Mouse (Mus musculus) liver, postnatal 0 days (tissue): ENCODE data around the gene Maff. TPM values are rescaled to one million over a fixed set of nuclear protein-coding genes. Genes with fewer than 3 reads are reported as not detected.

Source experiments
- ATAC-seq: fragments of 200-750 bp; cut with Nextera tagmentation; 2 replicates; pipeline ENCODE4 v1.8.0; 2017; ENCODE audit warnings: mild to moderate bottlenecking, moderate library complexity
- DNase-seq: peaks from one replicate; pipeline ENCODE4 v3.0.0-alpha.2; 2016
- H3K27ac ChIP-seq: fragments of 300-500 bp; sonication (generic); 2 replicates; pipeline ENCODE4 v1.5.1; 2014; ENCODE audit warnings: antibody characterized with exemption, moderate library complexity, mild to moderate bottlenecking, low read depth
- H3K27me3 ChIP-seq: fragments of 300-500 bp; sonication (generic); 2 replicates; pipeline ENCODE4 v1.6.1; 2014; ENCODE audit warnings: low read length, control low read depth, mixed read lengths; ENCODE audit not compliant: insufficient read depth
- H3K36me3 ChIP-seq: fragments of 300-500 bp; sonication (generic); replicated peaks from 2 replicates; pipeline ENCODE4 v1.6.1; 2014; ENCODE audit warnings: mild to moderate bottlenecking, control low read depth, low read length, moderate library complexity, mixed read lengths; ENCODE audit not compliant: insufficient read depth
- H3K4me1 ChIP-seq: fragments of 300-500 bp; sonication (generic); 2 replicates; pipeline ENCODE4 v1.6.1; 2014; ENCODE audit warnings: antibody characterized with exemption, mild to moderate bottlenecking, control low read depth; ENCODE audit not compliant: insufficient read depth
- H3K4me2 ChIP-seq: fragments of 300-500 bp; sonication (generic); 2 replicates; pipeline ENCODE4 v1.6.1; 2014; ENCODE audit warnings: low read depth, mild to moderate bottlenecking, low read length, moderate library complexity, mixed read lengths
- H3K4me3 ChIP-seq: fragments of 300-500 bp; sonication (generic); 2 replicates; pipeline ENCODE4 v1.5.1; 2014; ENCODE audit warnings: low read depth, low read length
- H3K9ac ChIP-seq: fragments of 300-500 bp; sonication (generic); replicated peaks from 2 replicates; pipeline ENCODE4 v1.6.1; 2014; ENCODE audit warnings: mild to moderate bottlenecking, moderate library complexity
- H3K9me3 ChIP-seq: fragments of 300-500 bp; sonication (generic); 2 replicates; pipeline ENCODE4 v1.6.1; 2016; ENCODE audit warnings: mild to moderate bottlenecking, control low read depth, low read length, mixed read lengths
- CTCF ChIP-seq: sonication (generic); IDR thresholded peaks from 2 replicates; pipeline ENCODE4 v1.5.1; 2016; ENCODE audit warnings: antibody characterized with exemption, low read depth
- EP300 ChIP-seq: IDR thresholded peaks from 2 replicates; pipeline ENCODE4 v1.6.1; 2016; ENCODE audit warnings: antibody characterized with exemption, low read depth, mild to moderate bottlenecking
- WGBS: fragments of 180-500 bp; shearing (Covaris S2); extraction: QIAGEN DNeasy Blood & Tissue Kit; methylation state at CpG from one replicate; pipeline ENCODE4 v1.1.7; 2014; ENCODE audit not compliant: insufficient replicate concordance; 5-methylcytosine and 5-hydroxymethylcytosine counted together
- polyA plus RNA-seq: library from polyadenylated mRNA; unstranded; fragments of >200 nt; fragmentation: Nextera tagmentation; extraction: Ambion mirVana; gene quantifications from 2 replicates; pipeline ENCODE4 v1.2.1, GENCODE M21; 2015

The Maff gene
- polyA plus RNA-seq, 1 experiment from 2014 or later = 1.1 TPM

DNA sequence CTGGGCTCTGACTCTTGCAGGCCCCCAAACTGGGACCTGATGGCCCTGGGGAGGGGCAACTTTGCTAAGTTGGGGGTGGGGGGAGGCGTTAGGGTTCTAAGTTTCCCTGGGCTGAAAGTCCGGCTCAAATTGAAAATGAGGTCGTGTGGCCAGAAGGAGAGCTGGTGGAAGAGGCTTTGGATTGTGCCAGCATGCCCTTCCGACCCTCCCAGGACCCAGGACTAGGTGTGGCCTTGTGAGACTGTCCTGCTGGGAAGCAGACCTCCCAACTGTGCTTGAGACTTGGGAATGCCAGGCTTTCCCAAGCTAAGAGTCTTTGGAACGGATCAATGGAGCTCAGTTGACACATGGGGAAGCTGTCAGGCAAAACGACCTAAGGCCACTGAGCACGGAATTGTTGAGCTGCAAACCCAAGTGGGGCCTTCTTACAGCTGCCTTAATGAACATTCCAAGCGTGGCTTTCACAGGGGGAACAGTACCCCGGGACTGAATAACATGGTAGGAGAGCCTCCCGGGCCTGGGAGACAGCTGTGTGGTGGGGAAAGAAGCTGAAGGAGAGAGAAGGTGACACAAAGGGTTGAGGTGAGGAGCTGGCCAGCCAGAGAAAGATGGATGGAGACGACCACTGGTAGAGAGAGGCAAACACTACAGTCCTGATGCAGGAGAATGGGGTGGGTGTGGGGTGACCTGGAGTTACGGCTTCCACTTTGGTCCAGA, 11.7 kb downstream of the Maff start:
- ATAC-seq (no peak), DNase-seq (no peak)
- Histone ChIP-seq H3K4me1 (peaks cover 40% of the 10 kb centered on the region), H3K36me3 (peaks cover 6% of the 10 kb centered on the region; the same call in 1 of the 2 replicates), H3K9ac (no peak overlapping the region), H3K9me3 (no peaks in the 10 kb centered on the region), H3K4me3 (no peak overlapping the region), H3K4me2 (peak overlapping the region; percentile 76), H3K27ac (no peak overlapping the region), H3K27me3 (no peaks in the 10 kb centered on the region)
- 52% methylated on average over 12 of the region's 12 CpGs for WGBS
- no peak for TF ChIP-seq CTCF
- no peak for TF ChIP-seq EP300

DNA sequence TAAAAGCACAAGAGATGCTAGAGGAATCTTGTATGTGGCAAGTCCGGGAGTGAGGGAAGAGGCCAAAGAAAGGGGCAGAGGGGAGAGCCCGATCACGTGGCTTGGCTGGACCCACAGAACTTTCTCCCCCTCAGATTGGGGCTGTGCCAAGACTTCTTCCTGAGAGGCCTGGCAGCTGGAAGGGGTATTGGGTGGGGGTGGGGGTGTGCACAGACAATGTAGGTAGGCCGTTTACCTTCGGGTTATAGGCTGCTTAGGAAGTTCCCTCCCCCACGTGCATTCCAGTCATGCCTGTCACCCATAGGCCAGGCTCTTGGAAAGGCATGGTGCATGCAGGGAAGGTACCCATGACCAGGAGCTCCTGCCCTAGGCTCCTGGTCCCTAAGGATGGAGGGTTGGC, 13.5 kb downstream of the Maff start:
- H3K4me1 ChIP-seq = peaks cover 27% of the 10 kb centered on the region
- no peak for TF ChIP-seq CTCF
- no peak for TF ChIP-seq EP300
- H3K27ac ChIP-seq = no peak overlapping the region
- WGBS = 20% methylated on average over 6 of the region's 6 CpGs
- DNase-seq = peak; percentile 55
- H3K4me3 ChIP-seq = no peak overlapping the region
- H3K27me3 ChIP-seq = no peaks in the 10 kb centered on the region
- H3K36me3 ChIP-seq = peaks cover 9% of the 10 kb centered on the region
- no peaks in the 10 kb centered on the region for H3K9me3 ChIP-seq
- H3K4me2 ChIP-seq = no peak overlapping the region
- no peak overlapping the region for H3K9ac ChIP-seq
- peak; percentile 24 for ATAC-seq

DNA sequence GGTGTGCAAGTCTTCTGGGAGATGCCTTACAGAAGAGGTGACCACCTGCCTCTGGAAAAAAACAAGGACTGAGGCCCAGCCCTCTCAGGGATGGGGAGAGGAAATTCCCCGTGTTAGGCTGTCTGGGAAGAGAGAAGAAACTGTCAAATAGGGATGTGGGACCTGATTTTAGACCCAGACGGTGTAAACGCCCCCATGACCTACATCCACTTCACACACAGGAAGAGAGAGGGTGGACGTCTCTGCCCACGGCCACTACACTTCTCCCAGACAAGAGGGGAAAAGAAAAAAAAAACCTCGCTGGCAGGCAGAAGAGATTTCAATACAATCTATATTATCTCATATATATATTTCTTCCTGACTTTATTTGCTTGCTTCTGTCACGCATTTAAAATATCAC, 13.9 kb downstream of the Maff start:
- Histone ChIP-seq H3K36me3 (peaks cover 9% of the 10 kb centered on the region), H3K4me2 (no peak overlapping the region), H3K9ac (no peak overlapping the region), H3K9me3 (no peaks in the 10 kb centered on the region), H3K4me1 (peaks cover 27% of the 10 kb centered on the region), H3K27ac (no peak overlapping the region), H3K4me3 (no peak overlapping the region), H3K27me3 (no peaks in the 10 kb centered on the region)
- DNase-seq (no peak), ATAC-seq (no peak)
- WGBS = 29% methylated on average over 7 of the region's 7 CpGs
- no peak for TF ChIP-seq CTCF
- TF ChIP-seq EP300 = no peak

DNA sequence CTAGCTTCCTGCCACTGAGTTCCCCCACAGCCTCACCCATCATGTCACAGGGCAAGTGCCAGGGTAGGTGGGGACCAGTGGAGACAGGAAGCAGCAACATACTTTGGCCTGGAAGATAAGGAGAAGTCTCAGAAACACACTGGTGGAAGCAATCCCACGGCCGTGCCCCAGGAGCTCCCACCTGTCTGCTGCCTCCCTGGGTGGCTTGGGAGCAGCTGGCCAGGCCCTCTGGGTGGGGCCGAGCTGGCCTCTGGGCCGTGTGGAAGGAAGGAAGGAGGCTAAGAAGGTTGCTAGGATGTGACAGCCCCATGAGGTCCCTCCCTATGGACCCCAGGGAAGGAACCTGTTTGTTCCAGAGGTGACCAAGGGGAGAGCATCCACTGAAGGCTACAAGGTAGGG, 14.6 kb downstream of the Maff start:
- H3K9me3 ChIP-seq = no peaks in the 10 kb centered on the region
- no peak overlapping the region for H3K4me3 ChIP-seq
- WGBS = 28% methylated on average over 4 of the region's 4 CpGs
- TF ChIP-seq CTCF (no peak), EP300 (no peak)
- H3K27ac ChIP-seq = no peak overlapping the region
- ATAC-seq (no peak), DNase-seq (no peak)
- H3K36me3 ChIP-seq = peaks cover 12% of the 10 kb centered on the region
- no peaks in the 10 kb centered on the region for H3K27me3 ChIP-seq
- H3K4me1 ChIP-seq = peaks cover 27% of the 10 kb centered on the region
- H3K9ac ChIP-seq = no peak overlapping the region
- no peak overlapping the region for H3K4me2 ChIP-seq

GRCm38 (mm10) chr15:79364120-79364519, 17.7 kb downstream of the Maff start:
- DNase-seq (no peak), ATAC-seq (no peak)
- H3K36me3 ChIP-seq = peaks cover 10% of the 10 kb centered on the region
- no peak overlapping the region for H3K27ac ChIP-seq
- H3K4me3 ChIP-seq = no peak overlapping the region
- H3K9me3 ChIP-seq = no peaks in the 10 kb centered on the region
- WGBS = 78% methylated on average over 6 of the region's 6 CpGs
- no peak overlapping the region for H3K9ac ChIP-seq
- TF ChIP-seq CTCF (no peak), EP300 (no peak)
- peaks cover 12% of the 10 kb centered on the region for H3K4me1 ChIP-seq
- H3K4me2 ChIP-seq = no peak overlapping the region
- H3K27me3 ChIP-seq = no peaks in the 10 kb centered on the region

GRCm38 (mm10) chr15:79365068-79365467, 18.6 kb downstream of the Maff start:
- TF ChIP-seq EP300 (no peak), CTCF (no peak)
- WGBS = 93% methylated on average over 12 of the region's 12 CpGs
- Histone ChIP-seq H3K9me3 (no peaks in the 10 kb centered on the region), H3K27me3 (no peaks in the 10 kb centered on the region), H3K27ac (no peak overlapping the region), H3K36me3 (peaks cover 10% of the 10 kb centered on the region), H3K4me3 (no peak overlapping the region), H3K9ac (no peak overlapping the region), H3K4me2 (no peak overlapping the region), H3K4me1 (peaks cover 17% of the 10 kb centered on the region)
- DNase-seq = no peak
- ATAC-seq = no peak
